Mouse (Mus musculus) brain, embryonic 14.5 days (tissue): ENCODE results near the gene Ppfibp1.

Experiments used
- CTCF ChIP-seq: fragments of 200-500 bp; IDR thresholded peaks from 2 replicates; pipeline ENCODE4 v1.5.1; 2012; ENCODE audit warnings: inconsistent platforms, mild to moderate bottlenecking, moderate library complexity, borderline replicate concordance; ENCODE audit not compliant: insufficient read depth, insufficient read length; ENCODE audit errors: extremely low read depth
- POLR2A ChIP-seq: fragments of 200-500 bp; IDR thresholded peaks from 2 replicates; pipeline ENCODE4 v1.6.1; 2012; ENCODE audit warnings: mild to moderate bottlenecking, inconsistent platforms, borderline replicate concordance; ENCODE audit not compliant: poor library complexity, insufficient read depth, insufficient read length, severe bottlenecking; ENCODE audit errors: extremely low read depth

DNA sequence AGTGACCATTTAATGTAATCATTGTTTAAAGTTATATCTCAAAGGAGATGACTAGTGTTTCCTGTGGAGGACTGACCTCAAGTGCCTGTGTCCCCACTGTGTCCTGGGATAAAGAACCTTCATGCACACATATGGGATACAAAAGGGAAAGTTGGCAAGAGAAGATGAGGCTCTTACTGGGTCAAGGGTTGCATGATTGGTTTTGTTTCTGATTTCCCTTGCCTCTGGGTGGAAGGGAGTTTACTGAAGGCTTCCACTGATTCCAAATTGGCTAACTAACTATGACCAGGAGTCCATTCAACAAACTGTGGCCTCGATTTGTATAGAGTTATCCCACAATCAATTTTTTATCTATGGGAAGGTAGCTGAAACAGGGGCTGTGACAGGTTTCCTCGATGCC is 15.3 kb downstream of the Ppfibp1 start:
- TF ChIP-seq POLR2A (no peak), CTCF (no peak)
